Mouse (Mus musculus): ENCODE measurements around the gene Luc7l. TPM values are rescaled to one million over a fixed set of nuclear protein-coding genes. Genes with fewer than 3 reads are reported as not detected.

Gene Luc7l
- polyA plus RNA-seq (2015; fragmentation: Nextera tagmentation; extraction: Ambion mirVana), result 106 and 110 TPM in 2 replicates

DNA sequence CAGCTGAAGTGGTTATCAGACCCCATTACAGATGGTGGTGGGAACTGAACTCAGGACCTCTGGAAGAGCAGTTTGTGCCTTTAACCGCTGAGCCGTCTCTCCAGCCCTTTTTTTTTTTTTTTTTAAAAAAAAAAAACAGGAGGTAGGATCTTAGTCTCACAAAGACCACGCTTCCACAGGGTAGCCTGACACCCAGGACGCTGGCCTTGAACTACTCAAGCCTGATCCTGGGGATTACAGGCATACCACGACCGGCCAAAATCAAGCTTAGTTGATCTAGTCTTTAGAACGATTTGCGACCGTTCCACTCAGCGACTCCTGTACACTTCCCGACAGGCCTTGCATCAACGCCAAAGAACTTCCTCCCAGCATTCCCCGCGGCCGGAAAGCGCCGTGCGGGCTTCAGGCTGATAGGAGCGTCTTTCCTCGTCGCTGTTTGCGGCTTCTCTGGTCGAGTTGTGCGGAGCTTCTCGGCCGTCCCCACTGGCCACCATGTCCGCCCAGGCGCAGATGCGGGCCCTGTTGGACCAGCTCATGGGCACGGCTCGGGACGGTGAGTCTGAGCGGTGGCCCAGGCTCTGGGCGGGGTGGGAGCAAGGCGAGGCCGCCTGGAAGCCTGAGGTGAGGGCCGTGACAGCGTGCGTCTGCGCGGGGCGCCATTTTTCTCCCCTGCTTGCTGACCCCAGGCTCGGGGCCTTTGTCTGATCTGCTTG lies at the start of gene Luc7l:
TSS of gene Luc7l (plus strand) at position 358 of the 713 bp plus-strand sequence.
- H3K27ac ChIP-seq, result peak within 1 kb of the TSS; percentile 99
- H3K9me3 ChIP-seq (replicated peaks), result no peaks in the 10 kb centered on the region
- peak within 1 kb of the TSS; percentile 96 for H3K4me3 ChIP-seq (replicated peaks)
- peak within 1 kb of the TSS; percentile 66 for H3K4me2 ChIP-seq
- peaks cover 23% of the 10 kb centered on the region for H3K36me3 ChIP-seq
- H3K9ac ChIP-seq, result peak within 1 kb of the TSS; percentile 97
- no peaks in the 10 kb centered on the region for H3K27me3 ChIP-seq
- WGBS, result under 1% methylated on average over 42 of the region's 43 CpGs
- peak; percentile 94 for ATAC-seq (replicated peaks; ENCODE audit: low FRiP score)
- peaks cover 16% of the 10 kb centered on the region for H3K4me1 ChIP-seq

DNA sequence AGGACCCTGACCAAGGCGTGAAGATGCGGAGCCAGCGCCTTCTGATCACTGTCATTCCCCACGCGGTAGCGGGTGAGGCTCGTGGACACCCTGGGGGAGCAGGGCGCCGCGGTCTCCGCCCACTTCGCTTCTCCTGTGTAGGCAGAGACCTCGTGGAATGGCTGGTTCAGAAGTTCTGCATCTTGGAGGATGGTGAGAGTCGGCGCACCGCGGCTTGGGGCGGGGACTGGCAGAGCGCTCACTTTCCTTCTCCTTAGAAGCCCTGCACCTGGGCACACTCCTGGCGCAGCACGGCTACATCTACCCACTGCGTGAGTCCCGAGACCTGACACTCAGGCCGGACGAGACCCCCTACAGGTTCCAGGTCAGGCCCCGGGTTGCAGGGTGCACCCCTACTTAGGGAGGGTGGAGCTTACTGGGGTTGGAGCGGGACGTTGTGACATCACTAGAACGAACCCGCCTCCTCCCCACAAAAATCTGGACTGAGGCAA lies 49.3 kb upstream of the Luc7l start:
- peaks cover 61% of the 10 kb centered on the region for H3K27me3 ChIP-seq

DNA sequence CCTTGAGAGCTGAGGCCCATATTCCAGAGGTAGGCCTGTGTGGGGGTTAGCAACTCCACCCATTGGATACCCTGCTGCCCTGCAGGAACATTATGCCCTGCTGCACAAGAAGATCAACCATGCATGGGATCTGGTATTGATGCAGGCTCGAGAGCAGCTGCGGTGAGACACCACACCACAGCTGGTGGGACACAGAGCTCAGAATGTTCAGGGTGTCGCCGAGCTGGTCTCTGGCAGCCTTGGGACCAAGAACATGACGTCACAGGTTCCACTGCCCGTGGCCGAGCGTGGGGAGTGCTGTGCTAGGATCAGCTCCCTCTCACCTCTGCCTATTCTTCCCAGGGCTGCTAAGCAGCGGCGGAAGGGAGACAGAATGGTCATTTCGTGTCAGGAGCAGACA lies 47.9 kb upstream of the Luc7l start:
- H3K9ac ChIP-seq, result no peak overlapping the region
- 23% methylated on average over 11 of the region's 11 CpGs for WGBS
- peaks cover 55% of the 10 kb centered on the region for H3K27me3 ChIP-seq
- H3K9me3 ChIP-seq (replicated peaks), result no peaks in the 10 kb centered on the region
- no peak overlapping the region for H3K27ac ChIP-seq
- no peaks in the 10 kb centered on the region for H3K36me3 ChIP-seq
- H3K4me1 ChIP-seq, result peaks cover 51% of the 10 kb centered on the region
- no peak overlapping the region for H3K4me3 ChIP-seq (replicated peaks)
- H3K4me2 ChIP-seq, result no peak overlapping the region
- ATAC-seq (replicated peaks; ENCODE audit: low FRiP score), result no peak

More for the DNA sequence above, 49.3 kb upstream of the Luc7l start:
- 1% methylated on average over 30 of the region's 30 CpGs for WGBS
- peak overlapping the region; percentile 24 for H3K9ac ChIP-seq
- H3K4me3 ChIP-seq (replicated peaks), result peak overlapping the region; percentile 52
- peaks cover under 1% of the 10 kb centered on the region; the same call in 1 of the 2 replicates for H3K36me3 ChIP-seq
- no peak for ATAC-seq (replicated peaks; ENCODE audit: low FRiP score)
- H3K9me3 ChIP-seq (replicated peaks), result no peaks in the 10 kb centered on the region
- no peak overlapping the region for H3K27ac ChIP-seq
- H3K4me1 ChIP-seq, result peaks cover 51% of the 10 kb centered on the region
- peak overlapping the region; percentile 95 for H3K4me2 ChIP-seq

DNA sequence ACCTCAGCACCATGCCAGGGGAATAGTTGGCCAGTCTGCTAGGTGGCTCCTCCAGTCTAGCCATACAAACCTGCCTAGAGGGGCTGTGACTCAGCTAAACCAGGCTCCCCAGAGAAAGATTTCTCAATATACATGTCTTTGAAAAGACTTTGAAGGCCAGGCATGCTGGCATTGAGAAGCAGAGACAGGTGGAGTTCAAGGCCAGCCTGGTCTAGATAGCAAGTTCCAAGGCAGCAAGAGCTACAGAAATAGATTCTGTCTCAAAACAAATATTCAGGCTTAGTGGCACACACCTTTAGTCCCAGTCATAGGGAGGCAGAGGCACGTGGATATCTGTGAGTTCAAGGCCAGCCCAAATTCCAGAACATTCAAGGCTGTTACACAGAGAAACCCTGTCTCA lies 46.3 kb upstream of the Luc7l start:
- peaks cover 39% of the 10 kb centered on the region for H3K27me3 ChIP-seq
- ATAC-seq (replicated peaks; ENCODE audit: low FRiP score), result no peak
- no peak overlapping the region for H3K9ac ChIP-seq
- H3K36me3 ChIP-seq, result no peaks in the 10 kb centered on the region
- no peak overlapping the region for H3K4me2 ChIP-seq
- no peak overlapping the region for H3K4me3 ChIP-seq (replicated peaks)
- no peak overlapping the region for H3K27ac ChIP-seq
- WGBS, result 70% methylated on average over 1 of the region's 1 CpGs
- H3K4me1 ChIP-seq, result peaks cover 38% of the 10 kb centered on the region
- H3K9me3 ChIP-seq (replicated peaks), result no peaks in the 10 kb centered on the region

DNA sequence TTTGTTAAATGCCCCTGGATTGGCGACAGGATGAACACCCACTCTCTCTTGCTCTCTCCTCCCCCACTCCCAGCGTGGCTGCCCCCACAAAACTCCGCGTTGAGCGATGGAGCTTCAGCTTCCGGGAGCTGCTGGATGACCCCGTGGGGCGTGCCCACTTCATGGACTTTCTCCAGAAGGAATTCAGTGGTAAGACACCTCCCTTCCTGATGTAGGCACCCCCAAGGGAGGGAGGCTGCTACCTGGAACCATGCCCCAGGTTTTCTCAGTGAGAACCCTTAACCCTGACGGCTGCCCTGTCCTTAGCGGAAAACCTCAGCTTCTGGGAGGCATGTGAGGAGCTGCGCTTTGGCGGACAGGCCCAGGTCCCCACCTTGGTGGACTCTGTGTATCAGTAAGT lies 45.0 kb upstream of the Luc7l start, which contains the start of gene Arhgdig:
TSS of gene Arhgdig (minus strand) at position 101 of the 400 bp plus-strand sequence.
- Histone ChIP-seq H3K9ac (no peak within 1 kb of the TSS), H3K27ac (no peak within 1 kb of the TSS), H3K9me3 (replicated peaks) (no peaks in the 10 kb centered on the region), H3K27me3 (peaks cover 26% of the 10 kb centered on the region), H3K4me1 (peaks cover 26% of the 10 kb centered on the region), H3K4me2 (no peak within 1 kb of the TSS), H3K4me3 (replicated peaks) (no peak within 1 kb of the TSS), H3K36me3 (no peaks in the 10 kb centered on the region)
- WGBS, result 84% methylated on average over 12 of the region's 12 CpGs
- ATAC-seq (replicated peaks; ENCODE audit: low FRiP score), result no peak

DNA sequence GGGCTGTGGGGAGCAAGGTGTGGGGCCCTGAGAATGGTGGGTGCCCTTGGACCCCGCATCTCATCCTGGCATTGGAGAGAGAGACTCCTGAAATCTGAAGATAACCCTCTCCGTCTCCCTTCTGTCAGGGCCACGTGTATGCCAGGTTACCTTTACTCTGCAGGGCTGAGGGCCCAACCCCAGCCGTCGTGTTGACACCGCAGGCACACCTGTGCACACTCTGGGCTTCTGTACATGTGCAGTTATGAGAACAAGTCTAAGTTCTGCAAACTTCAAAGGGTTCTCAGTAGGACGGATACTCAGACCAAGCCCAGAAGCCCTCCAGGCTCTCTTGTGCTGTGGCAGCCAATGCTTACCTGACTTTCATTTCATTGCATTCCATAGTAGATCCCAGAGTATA lies 40.5 kb upstream of the Luc7l start:
- H3K4me2 ChIP-seq, result no peak overlapping the region
- H3K27me3 ChIP-seq, result no peaks in the 10 kb centered on the region
- WGBS, result 88% methylated on average over 7 of the region's 7 CpGs
- H3K9ac ChIP-seq, result no peak overlapping the region
- no peak for ATAC-seq (replicated peaks; ENCODE audit: low FRiP score)
- no peaks in the 10 kb centered on the region for H3K9me3 ChIP-seq (replicated peaks)
- no peak overlapping the region for H3K4me3 ChIP-seq (replicated peaks)
- H3K27ac ChIP-seq, result no peak overlapping the region
- peaks cover 23% of the 10 kb centered on the region; the same call in 1 of the 2 replicates for H3K36me3 ChIP-seq
- no peaks in the 10 kb centered on the region for H3K4me1 ChIP-seq

DNA sequence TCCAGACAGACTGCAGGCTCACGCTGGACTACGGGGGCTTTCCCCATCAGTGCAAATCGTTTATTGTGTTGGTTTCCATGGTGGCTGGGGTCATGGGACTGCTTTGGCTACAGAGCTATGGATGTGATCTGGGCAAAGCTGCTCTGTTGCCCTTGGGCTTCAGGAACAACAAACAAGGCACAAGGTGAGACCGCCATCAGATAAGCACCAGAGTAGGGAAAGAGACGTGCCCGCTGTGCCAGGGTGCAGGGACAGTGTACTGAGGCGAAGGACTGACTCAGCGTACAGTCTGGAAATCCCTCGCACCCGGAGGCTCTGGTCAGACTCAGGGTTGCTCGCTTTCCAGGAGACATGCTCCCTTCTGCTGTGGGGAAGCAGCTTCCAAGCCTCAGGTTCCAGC lies 40.0 kb upstream of the Luc7l start:
- no peaks in the 10 kb centered on the region for H3K27me3 ChIP-seq
- no peaks in the 10 kb centered on the region for H3K4me1 ChIP-seq
- no peak for ATAC-seq (replicated peaks; ENCODE audit: low FRiP score)
- no peaks in the 10 kb centered on the region for H3K9me3 ChIP-seq (replicated peaks)
- H3K4me3 ChIP-seq (replicated peaks), result no peak overlapping the region
- H3K36me3 ChIP-seq, result peaks cover 23% of the 10 kb centered on the region; the same call in 1 of the 2 replicates
- WGBS, result 86% methylated on average over 11 of the region's 11 CpGs
- no peak overlapping the region for H3K9ac ChIP-seq
- no peak overlapping the region for H3K27ac ChIP-seq
- no peak overlapping the region for H3K4me2 ChIP-seq

DNA sequence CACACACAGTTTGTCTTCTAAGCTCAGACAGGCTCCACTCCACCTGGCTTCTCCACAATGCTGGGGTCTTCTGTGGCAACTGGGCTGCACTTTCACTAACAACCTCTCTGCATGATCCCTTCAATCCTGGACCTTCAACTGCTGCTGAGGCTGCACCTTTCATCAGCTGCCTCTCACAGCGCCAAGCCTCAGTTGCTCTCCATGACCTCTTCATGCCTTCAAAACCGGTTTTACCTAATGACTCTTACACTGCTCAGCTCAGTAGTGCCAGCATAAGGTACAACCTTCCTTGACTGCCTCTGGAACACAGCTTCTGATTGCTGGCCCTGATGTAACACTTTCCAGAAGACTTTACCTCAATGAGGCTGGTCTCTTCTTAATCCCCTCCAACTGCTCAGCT lies 31.2 kb upstream of the Luc7l start:
- no peak overlapping the region for H3K9ac ChIP-seq
- no peak overlapping the region; the same call in 1 of the 2 replicates for H3K27ac ChIP-seq
- H3K36me3 ChIP-seq, result peaks cover 13% of the 10 kb centered on the region
- no peaks in the 10 kb centered on the region for H3K9me3 ChIP-seq (replicated peaks)
- no peak for ATAC-seq (replicated peaks; ENCODE audit: low FRiP score)
- WGBS, result 77% methylated on average over 2 of the region's 2 CpGs
- no peak overlapping the region for H3K4me3 ChIP-seq (replicated peaks)
- H3K4me2 ChIP-seq, result no peak overlapping the region
- peaks cover 14% of the 10 kb centered on the region; the same call in 1 of the 2 replicates for H3K4me1 ChIP-seq
- H3K27me3 ChIP-seq, result no peaks in the 10 kb centered on the region

DNA sequence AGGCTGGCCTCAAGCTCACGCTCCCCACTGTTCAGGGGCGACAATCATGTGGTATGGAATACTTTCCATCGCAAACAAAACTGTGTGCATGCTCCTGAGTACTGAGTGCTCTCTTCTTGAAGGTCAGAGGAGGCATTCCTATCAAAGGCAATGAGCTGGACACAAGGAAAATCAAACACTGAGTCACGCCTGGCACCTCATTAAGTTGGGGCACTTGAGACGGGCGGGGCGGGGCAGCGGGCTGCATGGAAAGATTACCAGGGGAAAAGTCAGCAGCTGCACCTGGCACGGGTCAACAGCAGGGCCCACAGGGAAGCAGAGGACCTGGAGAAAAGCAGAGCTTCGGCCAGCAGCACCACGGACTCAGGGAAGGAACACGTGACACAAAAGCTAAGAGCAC lies 27.5 kb upstream of the Luc7l start:
- peak overlapping the region; percentile 66 for H3K27ac ChIP-seq
- 0 out of 2 replicates have a peak, but pooled peaks have one; percentile 33 for ATAC-seq (replicated peaks; ENCODE audit: low FRiP score)
- 59% methylated on average over 12 of the region's 12 CpGs for WGBS

DNA sequence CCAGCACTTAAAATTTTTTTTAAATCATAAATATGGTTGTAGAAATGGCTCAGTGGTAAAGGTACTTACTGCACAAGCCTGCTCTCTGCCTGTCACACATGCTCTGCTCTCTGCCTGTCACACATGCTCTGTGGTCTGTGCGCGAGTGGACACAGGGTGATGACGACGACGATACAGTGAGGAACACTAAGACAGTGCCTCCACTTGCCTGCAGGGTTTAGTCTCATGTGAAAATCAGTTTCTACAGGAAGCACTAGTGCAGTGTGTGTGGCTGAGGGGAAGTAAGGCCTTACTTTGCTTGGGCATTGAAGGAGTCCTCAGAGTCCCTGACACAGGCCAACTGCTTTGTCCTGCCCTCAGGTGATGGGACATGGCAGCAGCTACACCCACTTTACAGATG lies 22.9 kb upstream of the Luc7l start:
- H3K4me1 ChIP-seq, result peaks cover 13% of the 10 kb centered on the region; the same call in 1 of the 2 replicates
- no peak overlapping the region for H3K9ac ChIP-seq
- no peaks in the 10 kb centered on the region for H3K27me3 ChIP-seq
- no peaks in the 10 kb centered on the region for H3K36me3 ChIP-seq
- no peaks in the 10 kb centered on the region for H3K9me3 ChIP-seq (replicated peaks)
- H3K27ac ChIP-seq, result no peak overlapping the region
- WGBS, result 96% methylated on average over 5 of the region's 5 CpGs
- no peak for ATAC-seq (replicated peaks; ENCODE audit: low FRiP score)
- no peak overlapping the region for H3K4me3 ChIP-seq (replicated peaks)
- H3K4me2 ChIP-seq, result no peak overlapping the region

More for the DNA sequence above, 27.5 kb upstream of the Luc7l start:
- Histone ChIP-seq H3K4me1 (peaks cover 14% of the 10 kb centered on the region; the same call in 1 of the 2 replicates), H3K9me3 (replicated peaks) (no peaks in the 10 kb centered on the region), H3K4me2 (no peak overlapping the region), H3K27me3 (no peaks in the 10 kb centered on the region), H3K36me3 (0 out of 2 replicates have a peak, but pooled peaks cover 2% of the 10 kb centered on the region), H3K4me3 (replicated peaks) (no peak overlapping the region), H3K9ac (no peak overlapping the region)

DNA sequence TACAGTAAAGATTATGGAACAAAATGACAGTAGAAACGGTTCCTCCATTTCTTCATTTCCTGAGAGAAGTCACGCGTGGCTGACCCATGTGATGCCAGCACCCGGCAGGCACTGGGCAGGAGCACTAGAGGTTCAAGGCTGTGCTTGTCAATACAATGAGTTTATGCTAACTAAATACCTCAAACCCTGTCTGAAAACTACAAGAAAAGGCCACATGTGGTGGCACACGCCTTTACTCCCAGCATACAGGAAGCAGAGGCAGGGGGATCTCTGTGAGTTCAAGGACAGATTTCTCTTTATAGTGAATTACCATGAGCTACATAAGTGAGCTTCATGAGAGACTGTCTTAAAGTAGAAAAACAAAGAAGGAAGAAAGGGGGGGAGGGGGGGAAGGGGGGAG lies 21.5 kb upstream of the Luc7l start:
- WGBS, result 83% methylated on average over 5 of the region's 5 CpGs
- ATAC-seq (replicated peaks; ENCODE audit: low FRiP score), result no peak
- H3K4me3 ChIP-seq (replicated peaks), result no peak overlapping the region
- H3K9me3 ChIP-seq (replicated peaks), result no peaks in the 10 kb centered on the region
- 0 out of 2 replicates have a peak overlapping the region, but pooled peaks have one; percentile 3 for H3K27ac ChIP-seq
- H3K4me2 ChIP-seq, result no peak overlapping the region
- no peaks in the 10 kb centered on the region for H3K36me3 ChIP-seq
- no peaks in the 10 kb centered on the region for H3K27me3 ChIP-seq
- H3K4me1 ChIP-seq, result no peaks in the 10 kb centered on the region; the same call in 1 of the 2 replicates
- no peak overlapping the region for H3K9ac ChIP-seq

DNA sequence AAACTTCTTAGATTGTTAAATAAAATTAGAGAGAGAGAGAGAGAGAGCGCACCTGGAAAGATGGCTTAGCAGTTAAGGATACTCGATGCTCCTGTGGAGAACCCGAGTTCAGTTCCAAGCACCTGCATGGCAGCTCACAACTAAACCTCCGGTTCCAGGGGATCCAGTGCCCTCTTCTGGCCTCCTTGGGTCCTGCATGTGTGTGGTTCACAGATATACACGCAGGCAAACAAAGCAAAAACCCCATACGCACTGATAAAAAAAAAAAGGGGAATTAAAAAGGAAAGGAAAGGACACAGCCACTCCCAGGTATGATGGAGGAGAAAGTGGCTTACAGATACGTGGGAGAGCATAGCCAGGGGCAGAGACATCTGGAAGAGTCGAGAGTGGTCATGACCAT lies 19.8 kb upstream of the Luc7l start:
- no peak overlapping the region for H3K4me3 ChIP-seq (replicated peaks)
- H3K27me3 ChIP-seq, result no peaks in the 10 kb centered on the region
- H3K27ac ChIP-seq, result no peak overlapping the region
- H3K4me1 ChIP-seq, result no peaks in the 10 kb centered on the region; the same call in 1 of the 2 replicates
- 78% methylated on average over 8 of the region's 8 CpGs for WGBS
- H3K9ac ChIP-seq, result no peak overlapping the region
- no peaks in the 10 kb centered on the region for H3K9me3 ChIP-seq (replicated peaks)
- no peaks in the 10 kb centered on the region for H3K36me3 ChIP-seq
- H3K4me2 ChIP-seq, result no peak overlapping the region
- ATAC-seq (replicated peaks; ENCODE audit: low FRiP score), result no peak

Data from kidney, embryonic 15.5 days (tissue).